Mouse (Mus musculus) erythroblast, embryonic 14.5 days (primary cell): ENCODE data around the gene Als2. TPM values are rescaled to one million over a fixed set of nuclear protein-coding genes. Genes with fewer than 3 reads are reported as not detected.

Experiments used
- H3K27me3 ChIP-seq: 2 replicates; pipeline ENCODE4 v1.6.1; 2012; ENCODE audit warnings: inconsistent platforms; ENCODE audit not compliant: control insufficient read depth
- H3K36me3 ChIP-seq: 2 replicates; pipeline ENCODE4 v1.6.1; 2012; ENCODE audit warnings: mild to moderate bottlenecking, inconsistent platforms; ENCODE audit not compliant: control insufficient read depth
- H3K4me1 ChIP-seq: 2 replicates; pipeline ENCODE4 v1.6.1; 2012; ENCODE audit warnings: inconsistent platforms; ENCODE audit not compliant: control insufficient read depth
- H3K4me3 ChIP-seq: replicated peaks from 2 replicates; pipeline ENCODE3; 2012; ENCODE audit warnings: moderate library complexity, mild to moderate bottlenecking, inconsistent platforms
- H3K9me3 ChIP-seq: 2 replicates; pipeline ENCODE4 v1.6.1; 2012; ENCODE audit warnings: low read length, inconsistent platforms, mixed read lengths; ENCODE audit not compliant: control insufficient read depth
- GATA1 ChIP-seq: IDR thresholded peaks from 2 replicates; pipeline ENCODE4 v1.6.1; 2012; ENCODE audit warnings: low read length, inconsistent platforms, mixed read lengths
- TAL1 ChIP-seq: IDR thresholded peaks from 3 replicates; pipeline ENCODE4 v1.6.1; 2012; ENCODE audit warnings: low read length, inconsistent platforms, mixed read lengths
- polyA plus RNA-seq: library from polyadenylated mRNA; stranded (reverse); fragments of >175 nt; gene quantifications from 2 replicates; pipeline ENCODE4 v1.2.3, GENCODE M21; 2012

Gene Als2
- polyA plus RNA-seq, result 0.07 and 0.09 TPM in 2 replicates

- H3K4me3 ChIP-seq, result peak within 1 kb of the TSS; percentile 92
- no peaks in the 10 kb centered on the region; the same call in 1 of the 2 replicates for H3K36me3 ChIP-seq
- H3K4me1 ChIP-seq, result peaks cover 39% of the 10 kb centered on the region
- TF ChIP-seq TAL1 (no peak), GATA1 (no peak)
- H3K9me3 ChIP-seq, result no peaks in the 10 kb centered on the region
- no peaks in the 10 kb centered on the region for H3K27me3 ChIP-seq
These were observed at the start of gene Als2 for GRCm38 (mm10) chr1:59236856-59237441. Als2 (minus strand) TSS chr1:59237231.

- TF ChIP-seq TAL1 (no peak), GATA1 (no peak)
- no peaks in the 10 kb centered on the region for H3K36me3 ChIP-seq
- no peaks in the 10 kb centered on the region for H3K9me3 ChIP-seq
- H3K4me1 ChIP-seq, result no peaks in the 10 kb centered on the region
- H3K4me3 ChIP-seq, result no peak overlapping the region
- H3K27me3 ChIP-seq, result no peaks in the 10 kb centered on the region
These were observed 49.4 kb upstream of the Als2 start for GRCm38 (mm10) chr1:59286316-59286850.

- Histone ChIP-seq H3K4me1 (no peaks in the 10 kb centered on the region), H3K36me3 (no peaks in the 10 kb centered on the region), H3K4me3 (no peak overlapping the region), H3K27me3 (no peaks in the 10 kb centered on the region), H3K9me3 (no peaks in the 10 kb centered on the region)
- TF ChIP-seq GATA1, result no peak
- no peak for TF ChIP-seq TAL1
These were observed 48.8 kb upstream of the Als2 start for GRCm38 (mm10) chr1:59285880-59286279.

GRCm38 (mm10) chr1:59272189-59272588, 35.2 kb upstream of the Als2 start:
- no peaks in the 10 kb centered on the region for H3K9me3 ChIP-seq
- no peaks in the 10 kb centered on the region for H3K36me3 ChIP-seq
- H3K4me3 ChIP-seq, result no peak overlapping the region
- H3K4me1 ChIP-seq, result no peaks in the 10 kb centered on the region; the same call in 1 of the 2 replicates
- H3K27me3 ChIP-seq, result no peaks in the 10 kb centered on the region
- TF ChIP-seq GATA1 (no peak), TAL1 (no peak)

GRCm38 (mm10) chr1:59269951-59270689, 33.1 kb upstream of the Als2 start:
- Histone ChIP-seq H3K4me3 (no peak overlapping the region), H3K27me3 (no peaks in the 10 kb centered on the region), H3K9me3 (no peaks in the 10 kb centered on the region), H3K36me3 (no peaks in the 10 kb centered on the region), H3K4me1 (no peaks in the 10 kb centered on the region; the same call in 1 of the 2 replicates)
- no peak for TF ChIP-seq GATA1
- no peak for TF ChIP-seq TAL1

GRCm38 (mm10) chr1:59269466-59269865, 32.4 kb upstream of the Als2 start:
- Histone ChIP-seq H3K4me3 (no peak overlapping the region), H3K4me1 (no peaks in the 10 kb centered on the region; the same call in 1 of the 2 replicates), H3K27me3 (no peaks in the 10 kb centered on the region), H3K9me3 (no peaks in the 10 kb centered on the region), H3K36me3 (no peaks in the 10 kb centered on the region)
- TF ChIP-seq GATA1, result no peak
- no peak for TF ChIP-seq TAL1

- Histone ChIP-seq H3K4me1 (no peaks in the 10 kb centered on the region; the same call in 1 of the 2 replicates), H3K9me3 (no peaks in the 10 kb centered on the region), H3K27me3 (no peaks in the 10 kb centered on the region), H3K4me3 (no peak overlapping the region), H3K36me3 (no peaks in the 10 kb centered on the region)
- TF ChIP-seq GATA1, result no peak
These were observed 31.9 kb upstream of the Als2 start for GRCm38 (mm10) chr1:59268931-59269330.

- no peaks in the 10 kb centered on the region for H3K4me1 ChIP-seq
- H3K27me3 ChIP-seq, result peaks cover 22% of the 10 kb centered on the region
- H3K36me3 ChIP-seq, result no peaks in the 10 kb centered on the region
- no peak overlapping the region for H3K4me3 ChIP-seq
- no peaks in the 10 kb centered on the region for H3K9me3 ChIP-seq
- TF ChIP-seq TAL1, result no peak
- no peak for TF ChIP-seq GATA1
These were observed 20.7 kb upstream of the Als2 start for GRCm38 (mm10) chr1:59257736-59258135.

GRCm38 (mm10) chr1:59256751-59257231, 19.8 kb upstream of the Als2 start, which contains the start of gene Cdk15:
Cdk15 (plus strand) TSS chr1:59256906.
- peaks cover 26% of the 10 kb centered on the region for H3K27me3 ChIP-seq
- no peaks in the 10 kb centered on the region for H3K9me3 ChIP-seq
- no peaks in the 10 kb centered on the region for H3K4me1 ChIP-seq
- no peak for TF ChIP-seq GATA1
- TF ChIP-seq TAL1, result no peak
- H3K4me3 ChIP-seq, result no peak within 1 kb of the TSS
- H3K36me3 ChIP-seq, result no peaks in the 10 kb centered on the region
